Mouse (Mus musculus) cerebellum, adult 2 months (tissue): Measurements from ENCODE around the gene Gm45233.

Experiments used
- CTCF ChIP-seq: fragments of 200-500 bp; IDR thresholded peaks from 2 replicates; pipeline ENCODE4 v1.5.1; 2011; ENCODE audit warnings: low read depth, mild to moderate bottlenecking, control low read depth, low read length, moderate library complexity, borderline replicate concordance; ENCODE audit not compliant: insufficient read depth
- POLR2A ChIP-seq: fragments of 200-500 bp; IDR thresholded peaks from 2 replicates; pipeline ENCODE4 v1.6.1; 2011; ENCODE audit warnings: low read length, control low read depth, borderline replicate concordance; ENCODE audit not compliant: insufficient read depth

GRCm38 (mm10) chr7:43429500-43429899 lies 14.4 kb upstream of the Gm45233 start:
- TF ChIP-seq CTCF (no peak), POLR2A (no peak)
